Mouse (Mus musculus) spleen, adult 12 weeks (tissue): ENCODE results near the gene Btg3.
"Not testable (repeated sequence)": the region's sequence is repeated elsewhere in the genome, so short reads cannot be mapped to it uniquely, and the experiment has no call there.

Experiments used
- DNase-seq: peaks from one replicate; pipeline ENCODE4 v3.0.0; 2022; ENCODE audit warnings: low spot score

Gene Btg3

GRCm38 (mm10) chr16:78376745-78377570 lies at the start of gene Btg3:
Gene Btg3 (minus strand): TSS chr16:78377192.
- peak; percentile 85 for DNase-seq

GRCm38 (mm10) chr16:78417733-78418132 lies 40.7 kb upstream of the Btg3 start:
- no peak for DNase-seq

- DNase-seq: no peak
Observed at GRCm38 (mm10) chr16:78416500-78416899, 39.5 kb upstream of the Btg3 start.

- no peak for DNase-seq
Observed at GRCm38 (mm10) chr16:78409991-78410390, 33.0 kb upstream of the Btg3 start.

GRCm38 (mm10) chr16:78407855-78408254 lies 30.9 kb upstream of the Btg3 start:
- DNase-seq: no peak

DNA sequence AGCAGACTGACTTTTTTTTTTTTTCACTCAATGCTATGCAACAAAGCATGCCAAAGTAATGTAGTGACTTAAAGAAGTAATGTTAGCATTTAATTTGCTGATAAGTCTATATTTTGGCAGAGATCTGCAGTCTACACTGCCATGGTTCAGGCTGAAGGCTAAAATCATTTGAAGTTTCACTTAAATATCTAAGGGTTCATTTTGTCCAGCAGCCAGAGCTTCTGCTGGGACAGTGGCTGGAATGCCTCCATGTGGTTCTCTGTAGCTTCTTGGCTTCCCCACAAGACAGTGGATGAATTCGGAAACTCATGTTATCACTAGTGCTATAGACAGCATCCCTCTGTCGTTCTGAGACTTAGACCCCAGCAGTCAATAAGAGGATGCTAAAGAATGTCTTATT lies 29.7 kb upstream of the Btg3 start:
- DNase-seq: no peak

- no peak for DNase-seq
Observed at GRCm38 (mm10) chr16:78402316-78402715, 25.3 kb upstream of the Btg3 start.

DNA sequence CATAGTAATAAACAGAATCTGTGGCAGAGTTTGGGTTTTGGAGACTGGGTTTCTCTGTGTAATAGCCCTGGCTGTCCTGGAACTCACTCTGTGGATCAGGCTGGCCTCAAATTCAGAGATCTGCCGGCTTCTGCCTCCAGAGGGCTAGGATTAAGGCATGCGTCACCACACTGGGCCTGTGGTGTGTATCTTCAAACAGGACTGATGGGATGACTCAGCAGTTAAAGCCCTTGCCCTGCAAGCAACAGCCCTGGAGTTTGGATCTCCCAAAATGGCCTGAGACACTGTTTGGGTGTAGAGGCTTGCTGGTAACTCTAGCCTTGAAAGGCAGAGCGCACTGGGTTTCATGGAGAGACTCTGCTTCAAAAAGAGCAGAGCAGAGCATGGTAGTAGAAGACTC lies 22.4 kb upstream of the Btg3 start:
- no peak for DNase-seq

GRCm38 (mm10) chr16:78398734-78399133 lies 21.7 kb upstream of the Btg3 start:
- DNase-seq: no peak

GRCm38 (mm10) chr16:78391354-78391753 lies 14.4 kb upstream of the Btg3 start:
- DNase-seq: no peak

DNA sequence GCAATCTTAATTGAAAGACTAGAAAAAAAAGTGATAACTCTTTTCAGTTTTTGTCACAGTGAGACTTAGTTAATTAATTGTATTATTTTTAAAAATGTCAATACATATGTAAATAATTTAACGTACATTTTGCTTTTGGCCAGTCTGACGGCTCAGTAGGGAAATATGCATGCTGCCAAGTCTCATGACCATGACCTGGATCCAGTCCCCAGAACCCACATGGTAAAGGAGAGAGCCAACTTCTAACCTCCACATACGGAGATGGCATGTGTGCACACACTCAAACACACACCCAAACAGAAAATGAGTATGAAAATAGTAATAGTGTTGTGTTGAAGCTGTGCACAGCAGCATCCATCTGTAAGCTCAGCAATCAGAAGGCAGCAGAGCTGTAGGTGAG lies 13.0 kb upstream of the Btg3 start:
- DNase-seq: no peak

DNA sequence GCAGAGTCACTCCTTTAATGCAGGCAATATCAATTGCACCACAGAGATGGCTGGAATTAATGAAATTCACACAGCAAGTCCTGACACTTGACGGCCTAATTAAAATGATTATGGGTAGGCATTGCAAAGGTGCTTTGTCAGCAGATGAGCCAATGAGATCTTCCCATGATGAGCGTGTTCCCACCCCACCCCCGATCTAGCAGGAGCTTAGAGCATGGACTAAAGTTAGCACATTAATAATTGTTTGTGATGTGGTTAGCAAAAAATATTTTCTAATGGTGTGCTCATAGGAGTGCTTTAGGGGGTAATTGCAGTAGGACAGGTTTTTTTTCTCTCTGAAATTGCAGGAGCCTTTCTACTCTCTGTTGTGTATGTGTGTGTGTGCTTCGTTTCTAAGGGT lies 12.1 kb upstream of the Btg3 start:
- DNase-seq: no peak

DNA sequence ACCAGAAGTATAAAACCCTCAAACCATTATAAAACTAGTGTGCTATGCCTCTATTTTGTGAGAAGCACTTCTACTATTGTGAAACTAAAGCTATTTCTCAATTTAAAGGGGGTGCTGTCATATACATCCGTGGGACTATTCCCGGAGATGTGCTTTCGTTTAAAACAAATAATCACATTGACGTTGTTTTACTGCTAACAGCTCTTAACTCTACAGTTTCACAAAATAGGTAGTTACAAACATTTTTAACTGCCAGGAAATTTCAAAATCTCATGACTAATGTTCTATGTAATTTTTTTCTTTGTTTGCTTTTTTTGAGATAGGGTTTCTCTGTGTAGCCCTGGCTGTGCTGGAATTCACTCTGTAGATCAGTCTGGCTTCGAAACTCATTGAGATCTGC lies 1.5 kb upstream of the Btg3 start:
- no peak for DNase-seq

DNA sequence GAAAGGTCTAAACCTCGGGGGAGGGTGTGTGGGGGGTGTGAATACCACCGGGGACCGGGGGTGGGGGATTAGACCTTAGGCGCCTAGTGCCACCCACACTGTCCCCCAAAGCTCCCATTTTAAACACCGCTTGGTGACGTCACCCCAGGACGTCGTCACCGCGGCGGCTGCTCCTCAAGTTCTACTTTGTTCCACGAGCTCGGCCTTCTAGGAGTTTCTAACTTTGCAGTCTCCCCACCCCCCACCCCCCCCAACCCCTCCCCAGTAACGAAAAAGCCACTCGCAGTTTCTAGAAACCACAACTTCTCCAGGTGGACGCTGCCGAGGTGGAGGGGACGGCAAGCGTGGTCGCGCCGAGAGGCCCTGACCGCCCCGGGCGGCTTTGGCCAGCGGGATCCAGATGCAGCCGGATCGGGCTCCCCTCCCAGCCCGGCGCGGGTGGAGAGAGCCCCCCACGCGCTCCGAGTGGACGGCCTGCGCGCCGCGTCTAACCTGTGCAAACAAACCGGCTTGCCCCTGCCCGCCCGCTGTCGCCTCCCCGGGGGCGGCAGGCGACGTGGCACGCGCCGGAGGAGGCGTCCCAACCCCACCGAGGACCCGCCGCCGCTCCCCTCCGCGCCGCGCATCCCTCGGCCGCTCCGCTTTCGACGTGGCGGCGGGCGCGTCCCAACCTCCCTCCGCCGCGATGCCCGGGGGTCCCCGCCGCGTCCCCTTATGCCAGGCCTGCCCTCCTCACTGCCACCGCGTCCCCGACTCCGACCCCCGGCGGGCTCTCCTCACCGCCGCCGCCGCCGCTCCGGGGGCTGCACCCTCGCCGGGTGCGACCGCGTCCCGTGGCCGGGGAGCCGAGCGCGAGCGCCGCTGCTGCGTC lies 936 bp downstream of the Btg3 start:
- peak; percentile 63 for DNase-seq

DNA sequence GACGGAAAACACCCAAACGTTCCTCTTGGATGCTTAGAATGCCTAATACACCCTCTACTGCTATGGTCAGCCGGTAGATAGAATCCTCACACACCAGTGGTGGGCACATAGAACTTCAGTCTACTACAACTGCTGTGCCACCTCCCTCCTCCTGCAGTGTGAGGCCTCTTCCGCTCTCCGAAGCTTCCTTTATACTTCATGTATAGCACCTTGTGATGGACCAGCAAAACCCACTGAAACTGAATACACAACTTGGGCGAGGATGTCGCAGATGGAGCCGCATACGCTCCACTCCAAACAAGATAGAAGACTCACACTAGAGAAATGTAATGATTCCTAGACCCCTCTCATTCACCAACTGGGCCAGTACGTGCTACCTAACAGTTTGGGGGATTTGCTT lies 1.8 kb downstream of the Btg3 start:
- DNase-seq: peak; percentile 17

GRCm38 (mm10) chr16:78373743-78374142 lies 3.2 kb downstream of the Btg3 start:
- no peak for DNase-seq

- DNase-seq: no peak
Observed at GRCm38 (mm10) chr16:78372786-78373185, 4.2 kb downstream of the Btg3 start.

DNA sequence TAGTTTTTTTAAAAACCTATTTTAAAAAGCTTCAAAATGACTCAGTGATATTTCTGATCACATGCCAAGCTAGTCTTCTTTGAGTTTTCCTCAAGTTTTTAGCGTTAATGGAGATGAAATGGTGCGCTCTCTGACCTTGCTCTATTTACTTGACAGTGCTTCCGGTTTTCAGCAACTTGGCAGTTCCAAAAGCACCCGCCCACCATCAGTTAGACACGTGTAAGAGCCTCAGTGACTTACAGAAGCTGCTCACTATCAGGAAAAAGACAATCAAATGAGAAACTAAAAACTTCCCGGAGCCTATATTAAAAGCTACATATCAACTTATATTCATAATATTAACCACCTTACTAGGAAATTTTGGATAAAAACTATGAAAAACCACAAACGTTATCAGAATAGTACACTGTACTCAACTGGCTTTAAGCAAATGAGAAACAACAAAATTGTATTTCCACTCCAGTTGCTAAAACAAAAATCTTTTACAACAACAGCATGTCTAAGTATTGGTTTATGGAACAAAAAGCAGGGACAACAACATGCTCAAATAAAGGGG lies 5.4 kb downstream of the Btg3 start:
- no peak for DNase-seq

DNA sequence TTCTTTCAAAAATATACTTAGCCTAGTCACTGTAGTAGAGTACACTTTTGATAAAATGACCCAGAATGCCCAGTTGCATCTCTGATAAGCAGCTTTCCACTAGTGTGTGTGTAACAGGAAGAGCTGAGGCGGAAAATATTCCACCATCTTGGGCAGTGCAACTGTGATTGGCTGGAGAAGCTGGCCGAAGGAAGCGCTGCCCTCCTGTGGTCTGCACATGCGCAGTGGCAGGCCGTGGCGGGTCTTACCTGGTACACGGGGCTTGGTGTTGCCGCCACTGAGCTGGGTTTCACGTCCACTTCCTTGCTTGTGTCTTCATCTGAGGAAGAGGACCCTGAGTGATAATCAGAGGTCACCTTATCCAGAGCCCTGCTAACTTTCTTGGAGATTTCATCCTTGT lies 12.4 kb downstream of the Btg3 start:
- DNase-seq: not testable (repeated sequence)

- DNase-seq: no peak
Observed at GRCm38 (mm10) chr16:78361466-78361865, 15.5 kb downstream of the Btg3 start.

- no peak for DNase-seq
Observed at GRCm38 (mm10) chr16:78357757-78358156, 19.2 kb downstream of the Btg3 start.

DNA sequence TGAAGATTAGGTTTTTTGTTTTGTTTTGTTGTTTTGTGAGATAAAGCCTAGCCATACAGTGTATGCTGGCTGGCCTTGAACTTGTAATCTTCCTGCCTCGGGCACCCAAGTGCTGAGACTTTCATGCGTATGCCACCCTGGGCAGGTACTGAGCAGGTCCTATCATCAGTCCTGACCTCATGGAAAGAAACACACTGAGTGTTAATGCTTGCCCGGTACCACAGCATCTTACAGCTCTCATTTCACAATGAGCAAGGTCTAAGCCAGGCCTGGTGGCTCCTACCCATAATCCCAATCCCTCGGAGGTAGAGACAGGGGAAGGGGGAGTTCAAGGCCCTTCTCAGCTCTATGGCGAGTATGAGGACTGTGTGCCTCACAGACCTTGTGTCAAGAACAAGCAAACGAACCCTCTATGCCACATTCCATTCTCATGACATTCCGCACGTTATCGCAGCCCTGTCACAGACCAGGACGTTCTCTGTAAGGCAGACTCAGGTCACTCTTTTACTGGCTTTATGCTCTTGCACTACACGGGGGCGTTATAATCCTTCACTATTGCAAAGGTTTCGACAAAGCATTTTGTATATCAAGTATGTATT lies 29.6 kb downstream of the Btg3 start:
- no peak for DNase-seq
